Mouse (Mus musculus) hindbrain, embryonic 15.5 days (tissue): ENCODE data around the gene Hpcal4. TPM values are rescaled to one million over a fixed set of nuclear protein-coding genes. Genes with fewer than 3 reads are reported as not detected.
A peak's percentile ranks its signal among the peaks of the same experiment; 100 is the strongest.

Source experiments
- ATAC-seq: fragments of 200-750 bp; cut with Nextera tagmentation; 2 replicates; pipeline ENCODE4 v1.8.0; 2017; ENCODE audit warnings: low read depth, moderate number of reproducible peaks, moderate TSS enrichment; ENCODE audit not compliant: low FRiP score
- H3K27ac ChIP-seq: fragments of 300-500 bp; sonication (generic); replicated peaks from 2 replicates; pipeline ENCODE4 v1.5.1; 2015; ENCODE audit warnings: mild to moderate bottlenecking, inconsistent platforms
- H3K27me3 ChIP-seq: fragments of 300-500 bp; sonication (generic); 2 replicates; pipeline ENCODE4 v1.6.1; 2015; ENCODE audit warnings: control low read depth, inconsistent platforms
- H3K36me3 ChIP-seq: fragments of 300-500 bp; sonication (generic); 2 replicates; pipeline ENCODE4 v1.6.1; 2015; ENCODE audit warnings: control low read depth, inconsistent platforms
- H3K4me1 ChIP-seq: fragments of 300-500 bp; sonication (generic); replicated peaks from 2 replicates; pipeline ENCODE4 v1.6.1; 2015; ENCODE audit warnings: control low read depth, inconsistent platforms
- H3K4me2 ChIP-seq: fragments of 300-500 bp; sonication (generic); 2 replicates; pipeline ENCODE4 v1.6.1; 2015; ENCODE audit warnings: moderate library complexity, mild to moderate bottlenecking, inconsistent platforms
- H3K4me3 ChIP-seq: fragments of 300-500 bp; sonication (generic); 2 replicates; pipeline ENCODE4 v1.5.1; 2015; ENCODE audit warnings: mild to moderate bottlenecking, inconsistent platforms
- H3K9ac ChIP-seq: fragments of 300-500 bp; sonication (generic); 2 replicates; pipeline ENCODE4 v1.6.1; 2015; ENCODE audit warnings: inconsistent platforms
- H3K9me3 ChIP-seq: fragments of 300-500 bp; sonication (generic); 2 replicates; pipeline ENCODE4 v1.6.1; 2016; ENCODE audit warnings: control low read depth, inconsistent platforms
- WGBS: fragments of 180-500 bp; shearing (Covaris S2); methylation state at CpG from one replicate; pipeline ENCODE4 v1.1.7; 2015; 5-methylcytosine and 5-hydroxymethylcytosine counted together
- polyA plus RNA-seq: library from polyadenylated mRNA; unstranded; fragments of >200 nt; fragmentation: Nextera tagmentation; extraction: Ambion mirVana; gene quantifications from 2 replicates; pipeline ENCODE4 v1.2.1, GENCODE M21; 2015

Gene Hpcal4
- polyA plus RNA-seq, 1 experiment from 2014 or later, result 40.1 TPM

DNA sequence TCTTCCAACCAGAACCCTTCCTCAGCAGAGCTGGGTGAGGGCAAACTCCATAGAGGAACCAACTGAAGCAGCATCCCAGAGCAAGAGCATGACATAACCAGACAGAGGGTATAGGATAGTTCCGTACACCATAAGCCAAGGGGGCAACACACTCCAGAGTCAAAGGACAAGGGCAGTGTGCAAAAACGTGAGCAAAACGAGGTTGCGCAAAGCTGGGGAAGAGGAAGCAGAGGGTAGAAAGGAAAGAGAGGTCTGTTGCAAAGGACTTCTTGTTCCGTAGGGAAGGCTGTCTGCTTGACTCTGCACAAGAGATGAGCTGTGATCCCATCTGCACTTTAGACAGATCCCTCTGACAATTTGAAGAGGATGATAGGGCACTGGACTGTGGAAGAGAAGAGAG, 24.3 kb downstream of the Hpcal4 start:
- Histone ChIP-seq H3K4me3 (no peak overlapping the region), H3K9me3 (no peaks in the 10 kb centered on the region), H3K27me3 (peaks cover 2% of the 10 kb centered on the region; the same call in 1 of the 2 replicates), H3K27ac (no peak overlapping the region), H3K4me1 (no peaks in the 10 kb centered on the region), H3K9ac (no peak overlapping the region), H3K4me2 (no peak overlapping the region), H3K36me3 (no peaks in the 10 kb centered on the region)
- no peak for ATAC-seq
- WGBS, result 85% methylated on average over 5 of the region's 5 CpGs

DNA sequence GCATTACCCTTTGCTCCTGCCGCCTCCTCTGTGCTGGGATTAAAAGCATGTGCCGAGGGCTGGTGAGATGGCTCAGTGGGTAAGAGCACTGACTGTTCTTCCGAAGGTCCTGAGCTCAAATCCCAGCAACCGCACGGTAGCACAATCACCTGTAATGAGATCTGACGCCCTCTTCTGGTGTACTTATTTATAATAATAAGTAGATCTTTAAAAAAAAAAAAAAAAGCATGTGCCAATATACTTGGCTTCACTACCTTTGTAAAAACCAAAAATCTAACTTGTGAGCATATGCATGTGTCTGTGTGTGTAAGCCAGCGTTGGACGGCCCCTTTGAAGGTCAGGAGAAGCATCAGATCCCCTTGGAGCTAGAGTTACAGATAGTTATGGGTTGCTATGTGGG, 28.0 kb downstream of the Hpcal4 start:
- Histone ChIP-seq H3K36me3 (no peaks in the 10 kb centered on the region), H3K4me2 (no peak overlapping the region), H3K4me1 (peaks cover 7% of the 10 kb centered on the region), H3K4me3 (no peak overlapping the region), H3K27me3 (no peaks in the 10 kb centered on the region), H3K27ac (no peak overlapping the region), H3K9me3 (no peaks in the 10 kb centered on the region), H3K9ac (no peak overlapping the region)
- no peak for ATAC-seq
- 60% methylated on average over 8 of the region's 8 CpGs for WGBS

DNA sequence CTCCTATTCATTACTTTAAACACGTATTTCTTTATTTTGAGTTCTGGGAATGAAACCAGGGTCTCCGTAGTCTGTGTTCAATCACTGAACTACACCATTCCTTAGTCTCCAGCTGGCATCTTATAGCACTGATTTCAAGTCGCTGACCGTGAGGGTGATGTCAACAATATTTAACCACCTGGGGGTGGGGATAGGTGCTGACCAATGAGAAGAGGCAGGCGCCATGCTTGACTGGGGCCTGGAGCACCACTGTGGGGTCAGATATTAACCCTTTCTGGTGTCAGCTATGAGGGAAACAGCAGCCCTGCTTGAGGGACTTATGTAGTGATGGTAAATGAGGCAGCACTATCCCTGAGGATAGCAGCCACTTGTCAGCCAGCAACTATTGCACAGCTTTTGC, 28.4 kb downstream of the Hpcal4 start:
- Histone ChIP-seq H3K27me3 (no peaks in the 10 kb centered on the region), H3K36me3 (no peaks in the 10 kb centered on the region), H3K4me2 (no peak overlapping the region), H3K4me3 (no peak overlapping the region), H3K27ac (no peak overlapping the region), H3K9ac (no peak overlapping the region), H3K9me3 (no peaks in the 10 kb centered on the region), H3K4me1 (peaks cover 7% of the 10 kb centered on the region)
- ATAC-seq, result no peak
- 57% methylated on average over 5 of the region's 5 CpGs for WGBS

DNA sequence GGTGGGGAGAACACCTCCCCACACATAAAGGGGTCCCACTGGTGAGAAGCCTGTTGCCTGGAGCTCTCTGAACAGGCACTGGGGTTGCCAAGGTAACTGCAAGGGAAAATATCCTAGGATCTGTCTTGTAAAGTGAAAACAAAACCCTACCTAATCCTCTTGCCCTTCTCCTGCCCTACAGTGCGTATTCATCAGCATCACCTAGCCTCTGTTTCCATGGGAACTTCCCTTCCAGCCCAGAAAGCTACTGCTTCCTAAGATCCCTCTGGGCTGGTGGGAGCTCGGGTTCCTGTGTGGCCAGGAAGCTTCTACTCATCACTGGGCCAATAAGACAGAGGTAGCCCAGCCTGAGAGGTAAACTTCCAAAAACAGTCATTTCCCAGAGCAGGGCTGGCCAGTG, 29.3 kb downstream of the Hpcal4 start:
- peaks cover 7% of the 10 kb centered on the region for H3K4me1 ChIP-seq
- H3K36me3 ChIP-seq, result no peaks in the 10 kb centered on the region
- no peak overlapping the region for H3K9ac ChIP-seq
- ATAC-seq, result no peak
- no peak overlapping the region for H3K4me3 ChIP-seq
- WGBS, result 32% methylated on average over 2 of the region's 2 CpGs
- H3K27me3 ChIP-seq, result no peaks in the 10 kb centered on the region
- H3K4me2 ChIP-seq, result no peak overlapping the region
- no peak overlapping the region for H3K27ac ChIP-seq
- H3K9me3 ChIP-seq, result no peaks in the 10 kb centered on the region

DNA sequence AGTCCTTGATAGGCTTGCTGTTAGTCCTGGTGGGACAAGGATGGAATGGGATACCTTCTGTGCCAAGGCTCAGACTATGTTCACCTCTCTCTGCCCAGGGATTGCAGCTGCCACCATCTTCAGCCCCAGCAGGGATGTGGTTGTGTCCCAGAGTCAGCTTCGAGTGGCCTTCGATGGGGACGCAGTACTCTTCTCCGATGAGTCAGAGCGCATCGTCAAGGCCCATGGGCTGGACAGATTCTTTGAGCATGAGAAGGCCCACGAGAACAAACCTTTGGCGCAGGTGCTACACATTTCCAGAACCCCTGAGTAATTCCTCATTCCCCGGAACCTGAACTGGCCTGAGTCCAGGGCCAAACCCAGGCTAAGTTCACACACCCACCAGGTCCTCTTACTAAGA, 30.9 kb downstream of the Hpcal4 start:
- no peak overlapping the region for H3K4me2 ChIP-seq
- no peak overlapping the region for H3K4me3 ChIP-seq
- H3K9ac ChIP-seq, result no peak overlapping the region
- ATAC-seq, result no peak
- peaks cover 7% of the 10 kb centered on the region for H3K4me1 ChIP-seq
- H3K27ac ChIP-seq, result no peak overlapping the region
- H3K36me3 ChIP-seq, result no peaks in the 10 kb centered on the region
- H3K9me3 ChIP-seq, result no peaks in the 10 kb centered on the region
- 95% methylated on average over 9 of the region's 9 CpGs for WGBS
- H3K27me3 ChIP-seq, result no peaks in the 10 kb centered on the region

DNA sequence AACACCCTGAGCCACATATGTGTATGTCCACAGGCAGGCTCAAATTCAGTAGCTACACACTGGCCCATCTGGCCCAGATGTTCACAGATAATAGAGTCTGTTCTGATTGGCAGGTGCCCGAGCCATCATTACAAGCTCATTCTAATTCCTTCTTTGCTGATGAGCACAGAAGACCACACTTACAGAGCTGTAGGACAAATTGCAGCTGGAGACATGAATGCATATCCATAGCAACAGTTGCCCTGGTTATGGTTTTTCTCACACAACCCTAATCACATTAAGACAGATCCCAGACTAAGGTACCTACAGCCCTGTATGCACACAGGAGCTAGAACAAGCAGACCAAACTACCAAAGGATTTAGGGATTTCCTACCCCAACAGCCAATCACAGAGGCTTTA, 32.3 kb downstream of the Hpcal4 start:
- no peak overlapping the region for H3K4me2 ChIP-seq
- H3K4me1 ChIP-seq, result peaks cover 7% of the 10 kb centered on the region
- WGBS, result 53% methylated on average over 1 of the region's 1 CpGs
- peak; percentile 36; the same call in 1 of the 2 replicates for ATAC-seq
- H3K4me3 ChIP-seq, result no peak overlapping the region
- no peaks in the 10 kb centered on the region for H3K9me3 ChIP-seq
- H3K27me3 ChIP-seq, result no peaks in the 10 kb centered on the region
- H3K27ac ChIP-seq, result no peak overlapping the region
- no peaks in the 10 kb centered on the region for H3K36me3 ChIP-seq
- no peak overlapping the region for H3K9ac ChIP-seq

DNA sequence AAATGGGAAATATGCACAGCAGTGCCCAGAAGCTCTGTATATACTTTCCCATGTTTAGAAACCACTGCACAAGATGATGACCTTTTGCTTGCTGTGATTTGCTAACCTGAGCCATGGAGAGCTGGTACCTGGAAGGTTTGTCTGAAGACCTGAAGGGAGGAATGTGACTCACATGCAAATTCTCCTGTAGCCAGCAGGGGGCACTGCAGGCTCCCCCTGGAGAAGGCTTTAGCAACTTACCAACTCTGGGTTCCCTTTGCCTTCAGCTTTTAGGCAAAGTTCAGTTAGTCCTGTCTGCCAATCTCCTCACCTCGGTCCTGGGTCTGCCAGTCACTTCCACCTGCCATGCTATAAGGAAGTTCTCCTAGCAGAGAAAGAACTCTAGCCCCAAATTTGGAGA, 33.8 kb downstream of the Hpcal4 start:
- no peaks in the 10 kb centered on the region for H3K27me3 ChIP-seq
- H3K4me2 ChIP-seq, result no peak overlapping the region
- peaks cover 7% of the 10 kb centered on the region for H3K4me1 ChIP-seq
- H3K9me3 ChIP-seq, result no peaks in the 10 kb centered on the region
- H3K9ac ChIP-seq, result no peak overlapping the region
- no peak overlapping the region for H3K4me3 ChIP-seq
- WGBS, result 27% methylated on average over 1 of the region's 1 CpGs
- H3K27ac ChIP-seq, result no peak overlapping the region
- H3K36me3 ChIP-seq, result no peaks in the 10 kb centered on the region
- no peak for ATAC-seq

DNA sequence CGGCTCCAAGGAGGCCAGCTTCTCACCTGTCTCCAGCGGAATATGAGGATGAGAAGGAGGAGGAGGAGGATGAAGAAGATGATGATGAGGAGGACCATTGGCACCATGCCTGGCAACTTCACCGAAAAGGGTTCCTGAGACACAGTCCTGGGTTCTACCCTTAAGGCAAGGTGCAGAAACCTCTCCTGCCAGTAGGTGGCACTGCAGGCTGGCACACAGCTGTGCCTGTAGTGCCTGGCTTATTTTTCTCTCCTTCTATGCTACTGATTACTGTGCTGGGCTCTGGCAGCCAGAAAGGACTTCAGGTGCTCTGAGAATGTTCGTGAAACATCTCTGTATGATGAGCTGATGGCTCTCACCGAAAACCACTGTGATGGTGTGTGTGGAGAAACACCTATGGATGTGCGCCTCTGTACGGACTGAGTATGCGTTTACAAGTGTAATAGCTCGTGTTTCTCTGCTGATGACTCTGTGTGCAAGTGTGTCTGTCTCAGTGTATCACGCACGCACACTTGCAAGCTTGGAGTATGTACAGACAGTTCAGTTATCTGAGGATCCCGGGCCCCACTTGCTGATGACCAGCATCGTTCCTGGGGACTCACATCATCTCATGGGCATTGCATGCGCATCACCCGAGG, 36.8 kb downstream of the Hpcal4 start:
- Histone ChIP-seq H3K4me1 (peaks cover 5% of the 10 kb centered on the region), H3K36me3 (no peaks in the 10 kb centered on the region), H3K4me3 (no peak overlapping the region), H3K27ac (no peak overlapping the region), H3K4me2 (no peak overlapping the region), H3K9me3 (no peaks in the 10 kb centered on the region), H3K27me3 (no peaks in the 10 kb centered on the region), H3K9ac (no peak overlapping the region)
- ATAC-seq, result peak; percentile 91
- 74% methylated on average over 15 of the region's 15 CpGs for WGBS

DNA sequence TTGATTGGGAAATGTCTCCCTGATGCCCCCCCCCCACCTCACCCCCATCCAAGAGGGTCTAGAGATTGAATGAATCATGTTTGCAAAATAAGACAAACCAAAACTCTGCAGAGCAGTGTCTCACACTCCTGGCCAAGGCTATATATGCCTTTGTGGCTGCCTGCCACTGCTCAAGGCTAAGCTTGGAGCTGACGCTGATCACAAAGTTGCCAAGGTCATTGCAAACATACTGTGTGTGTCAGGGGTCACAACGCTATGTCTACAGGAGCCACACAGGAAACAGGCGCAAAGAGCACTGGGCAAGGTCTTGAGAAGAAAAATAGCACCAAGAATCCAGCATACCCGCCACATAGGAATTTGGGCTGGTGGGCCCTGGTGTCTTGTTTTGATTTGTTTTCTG, 37.6 kb downstream of the Hpcal4 start:
- Histone ChIP-seq H3K9me3 (no peaks in the 10 kb centered on the region), H3K9ac (no peak overlapping the region), H3K36me3 (no peaks in the 10 kb centered on the region), H3K4me2 (no peak overlapping the region), H3K4me1 (no peaks in the 10 kb centered on the region), H3K27me3 (no peaks in the 10 kb centered on the region), H3K27ac (no peak overlapping the region), H3K4me3 (no peak overlapping the region)
- ATAC-seq, result no peak
- WGBS, result 84% methylated on average over 4 of the region's 4 CpGs

DNA sequence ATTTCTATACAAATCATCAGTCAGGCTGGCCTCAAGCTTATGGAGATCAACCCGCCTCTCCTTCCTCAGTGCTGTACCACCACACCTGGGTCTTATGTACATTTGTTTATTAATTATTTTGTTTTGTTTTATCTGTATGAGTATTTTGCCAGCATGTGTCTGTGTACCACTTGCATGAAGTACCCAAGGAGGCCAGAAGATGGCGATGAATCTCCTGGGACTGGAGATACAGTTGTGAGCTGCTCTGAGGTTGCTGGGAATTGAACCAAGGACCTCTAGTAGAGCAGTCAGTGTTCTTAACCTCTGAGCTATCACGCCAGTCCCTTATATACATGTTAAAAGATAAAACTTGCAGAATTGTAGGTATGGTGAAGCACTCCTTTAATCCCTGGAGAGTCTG, 40.3 kb downstream of the Hpcal4 start:
- Histone ChIP-seq H3K27ac (no peak overlapping the region), H3K27me3 (no peaks in the 10 kb centered on the region), H3K4me2 (no peak overlapping the region), H3K9me3 (no peaks in the 10 kb centered on the region), H3K9ac (no peak overlapping the region), H3K4me1 (no peaks in the 10 kb centered on the region), H3K36me3 (no peaks in the 10 kb centered on the region), H3K4me3 (no peak overlapping the region)
- WGBS, result 48% methylated on average over 3 of the region's 3 CpGs
- ATAC-seq, result no peak

DNA sequence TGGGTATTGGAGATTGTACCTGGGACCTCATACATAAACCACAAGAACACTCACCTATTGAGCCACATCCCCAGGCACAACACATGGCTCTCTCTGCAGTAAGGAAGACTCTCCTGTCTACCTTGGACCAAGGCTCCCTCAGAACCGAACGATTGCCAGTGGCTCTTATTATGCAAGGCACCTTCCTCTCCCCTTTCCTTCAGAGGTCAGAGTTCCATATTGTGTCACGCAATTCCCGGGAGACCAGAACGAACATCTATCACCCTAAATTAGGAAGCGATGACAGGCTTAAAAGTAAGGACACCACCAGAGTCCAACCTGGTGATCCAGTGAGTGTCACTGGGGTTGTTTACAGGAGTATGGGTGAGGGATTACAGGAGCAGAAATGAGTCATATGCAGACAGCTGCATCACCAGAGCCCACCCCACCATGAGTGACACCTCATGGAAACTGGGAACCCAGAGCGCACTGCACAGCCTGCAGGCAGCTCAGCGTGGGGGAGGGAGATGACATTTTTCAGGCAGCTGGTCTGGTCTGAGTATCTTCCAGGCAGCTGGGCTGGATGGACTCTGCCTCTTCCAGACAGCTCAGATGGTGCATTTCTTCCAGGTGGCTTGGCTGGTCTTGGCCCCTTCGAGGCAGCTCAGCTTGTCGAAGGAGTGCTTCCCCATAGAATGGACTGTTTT, 42.8 kb downstream of the Hpcal4 start:
- Histone ChIP-seq H3K27me3 (no peaks in the 10 kb centered on the region), H3K4me2 (no peak overlapping the region), H3K27ac (no peak overlapping the region), H3K9ac (no peak overlapping the region), H3K9me3 (no peaks in the 10 kb centered on the region), H3K4me1 (no peaks in the 10 kb centered on the region), H3K36me3 (no peaks in the 10 kb centered on the region), H3K4me3 (no peak overlapping the region)
- WGBS, result 65% methylated on average over 10 of the region's 10 CpGs
- no peak for ATAC-seq

DNA sequence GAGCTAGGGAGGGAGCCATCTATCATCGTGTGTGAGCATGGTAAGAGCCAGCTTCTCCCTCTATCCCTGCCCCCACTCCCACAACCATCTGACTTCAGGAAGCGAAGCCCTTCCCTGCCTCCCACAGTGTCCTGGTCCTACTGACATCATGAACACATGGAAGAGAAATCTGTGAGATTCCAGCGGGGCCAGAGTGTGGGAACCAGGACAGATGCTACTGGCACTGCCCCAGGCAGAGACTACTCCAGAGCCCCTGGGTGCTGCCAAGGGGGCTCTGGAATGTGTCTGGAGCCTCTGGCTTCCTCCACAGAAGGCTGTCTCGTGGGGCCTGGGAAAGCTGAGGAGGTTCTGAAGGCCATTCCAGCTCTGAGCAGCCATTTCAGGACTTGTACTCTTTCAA, 44.7 kb downstream of the Hpcal4 start:
- Histone ChIP-seq H3K9ac (no peak overlapping the region), H3K27ac (no peak overlapping the region), H3K36me3 (no peaks in the 10 kb centered on the region), H3K4me1 (no peaks in the 10 kb centered on the region), H3K4me2 (no peak overlapping the region), H3K27me3 (peaks cover 6% of the 10 kb centered on the region; the same call in 1 of the 2 replicates), H3K9me3 (no peaks in the 10 kb centered on the region), H3K4me3 (no peak overlapping the region)
- no peak for ATAC-seq
- WGBS, result 45% methylated on average over 4 of the region's 4 CpGs

DNA sequence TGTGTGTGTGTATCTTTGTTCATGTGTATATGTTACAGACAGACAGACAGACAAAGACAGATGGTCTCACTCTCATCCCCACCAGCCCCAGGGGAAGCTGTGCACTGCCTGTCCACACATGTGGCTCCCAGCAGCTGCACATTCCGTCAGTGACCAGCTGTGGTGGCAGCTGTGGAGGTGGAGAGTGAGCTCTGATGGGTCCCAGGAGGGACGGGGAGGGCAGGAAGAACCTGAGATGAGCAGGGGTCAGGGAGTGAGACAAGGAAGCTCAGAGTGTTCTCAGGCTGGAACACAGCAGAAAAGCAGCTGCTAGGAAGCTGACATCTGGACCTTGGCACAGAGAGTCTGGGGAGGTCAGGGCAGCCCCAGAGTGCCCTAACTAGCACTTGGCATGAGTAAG, 45.2 kb downstream of the Hpcal4 start:
- H3K4me3 ChIP-seq, result no peak overlapping the region
- H3K9me3 ChIP-seq, result no peaks in the 10 kb centered on the region
- no peak for ATAC-seq
- H3K4me2 ChIP-seq, result no peak overlapping the region
- no peak overlapping the region for H3K27ac ChIP-seq
- H3K27me3 ChIP-seq, result peaks cover 11% of the 10 kb centered on the region
- H3K9ac ChIP-seq, result no peak overlapping the region
- peaks cover under 1% of the 10 kb centered on the region; the same call in 1 of the 2 replicates for H3K4me1 ChIP-seq
- H3K36me3 ChIP-seq, result no peaks in the 10 kb centered on the region
- 55% methylated on average over 2 of the region's 2 CpGs for WGBS
